In the genomic region with DNA sequence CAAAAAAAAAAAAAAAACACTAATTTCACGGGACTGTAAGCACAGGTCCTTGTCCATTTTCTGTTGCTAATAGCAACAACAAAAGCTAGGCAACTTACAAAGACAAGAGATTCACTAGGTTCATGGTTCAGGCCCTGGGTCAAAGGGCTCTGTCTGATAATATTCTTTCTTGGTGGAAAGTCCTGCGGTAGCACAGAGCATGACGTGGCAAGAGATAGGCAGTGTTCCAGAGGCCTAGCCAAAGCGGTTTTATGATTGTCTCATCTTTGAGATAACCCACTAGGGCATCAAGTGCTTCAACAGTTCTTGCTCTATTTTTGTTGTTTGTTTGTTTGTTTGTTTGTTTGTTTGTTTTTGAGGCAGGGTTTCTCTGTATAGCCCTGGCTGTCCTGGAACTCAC, we compare ENCODE assay signal across 1 mouse cellular context.
A peak's percentile ranks its signal among the peaks of the same experiment; 100 is the strongest.
TF ChIP-seq lines count a peak whose summit lies in the region.

No protein-coding gene starts in this region.

TF ChIP-seq in MEL, 35 proteins besides CTCF, POLR2A, EP300 and RAD21 (continued from another document):
- peak; percentile 80 for TF ChIP-seq TCF12 (IDR thresholded peaks at IDR 0.05; ENCODE audit: low read depth, low read length)
- TF ChIP-seq MAZ (IDR thresholded peaks at IDR 0.05; ENCODE audit: low read depth, low read length), result no peak
- TF ChIP-seq BHLHE40 (IDR thresholded peaks at IDR 0.05; ENCODE audit: borderline replicate concordance, low read depth, low read length), result peak; percentile 14; the same call in 1 of the 2 replicates
- TF ChIP-seq MYC (IDR thresholded peaks at IDR 0.05; ENCODE audit: low read depth, low read length), result no peak
- no peak for TF ChIP-seq ZC3H11A (IDR thresholded peaks at IDR 0.05; ENCODE audit: low read depth, low read length)
- TF ChIP-seq RCOR1 (IDR thresholded peaks at IDR 0.05; ENCODE audit: low read depth, low read length), result peak; percentile 90
- 0 out of 2 replicates have a peak, but pooled peaks have one; percentile 40 for TF ChIP-seq MAFK (IDR thresholded peaks at IDR 0.05; ENCODE audit: borderline replicate concordance, low read depth, low read length)
- no peak for TF ChIP-seq MEF2A (IDR thresholded peaks at IDR 0.05; ENCODE audit: extremely low read depth, insufficient replicate concordance, low read depth, low read length, poor library complexity, severe bottlenecking)
- TF ChIP-seq ZMIZ1 (IDR thresholded peaks at IDR 0.05; ENCODE audit: low read depth, low read length), result no peak
- TF ChIP-seq SIN3A (IDR thresholded peaks at IDR 0.05; ENCODE audit: low read length), result peak; percentile 42
- TF ChIP-seq TAL1 (IDR thresholded peaks at IDR 0.05; ENCODE audit: low read length), result peak; percentile 22; the same call in 1 of the 2 replicates
- TF ChIP-seq HCFC1 (IDR thresholded peaks at IDR 0.05; ENCODE audit: low read depth, low read length), result no peak
- TF ChIP-seq POLR2AphosphoS5 (IDR thresholded peaks at IDR 0.05; ENCODE audit: borderline replicate concordance, low read depth, low read length), result no peak
- no peak for TF ChIP-seq NELFE (IDR thresholded peaks at IDR 0.05; ENCODE audit: low read depth, low read length)
- no peak for TF ChIP-seq UBTF (IDR thresholded peaks at IDR 0.05; ENCODE audit: borderline replicate concordance, insufficient read depth, low read depth, low read length)
- TF ChIP-seq NRF1 (IDR thresholded peaks at IDR 0.05; ENCODE audit: insufficient read depth, low read depth, low read length, poor library complexity, severe bottlenecking), result no peak
- no peak for TF ChIP-seq ELF1 (IDR thresholded peaks at IDR 0.05; ENCODE audit: low read depth, low read length)
- TF ChIP-seq SMC3 (IDR thresholded peaks at IDR 0.05; ENCODE audit: low read depth, low read length), result no peak
- peak; percentile 94 for TF ChIP-seq GATA1 (IDR thresholded peaks at IDR 0.05; ENCODE audit: low read depth, low read length)
- peak; percentile 87 for TF ChIP-seq ETS1 (IDR thresholded peaks at IDR 0.05; ENCODE audit: low read depth, low read length)
- TF ChIP-seq ZKSCAN1 (IDR thresholded peaks at IDR 0.05; ENCODE audit: low read depth, low read length), result no peak
- no peak for TF ChIP-seq MAX (IDR thresholded peaks at IDR 0.05; ENCODE audit: low read length)
